Mouse (Mus musculus) heart, adult 18-20 months (tissue): ENCODE data around the gene Zfp651. TPM values are rescaled to one million over a fixed set of nuclear protein-coding genes. Genes with fewer than 3 reads are reported as not detected.

Experiments used
- DNase-seq, 2 experiments: peaks; one replicate each; pipeline ENCODE4 v3.0.0; 2021 to 2022; ENCODE audit warnings: mixed read lengths in 1 of 2
- total RNA-seq, 2 experiments: library from RNA; stranded (reverse); gene quantifications; 2 replicates each; pipeline ENCODE4 v1.2.3; 2021

Zfp651 gene
- total RNA-seq, 2 experiments from 2014 or later = 108 to 109 TPM

DNA sequence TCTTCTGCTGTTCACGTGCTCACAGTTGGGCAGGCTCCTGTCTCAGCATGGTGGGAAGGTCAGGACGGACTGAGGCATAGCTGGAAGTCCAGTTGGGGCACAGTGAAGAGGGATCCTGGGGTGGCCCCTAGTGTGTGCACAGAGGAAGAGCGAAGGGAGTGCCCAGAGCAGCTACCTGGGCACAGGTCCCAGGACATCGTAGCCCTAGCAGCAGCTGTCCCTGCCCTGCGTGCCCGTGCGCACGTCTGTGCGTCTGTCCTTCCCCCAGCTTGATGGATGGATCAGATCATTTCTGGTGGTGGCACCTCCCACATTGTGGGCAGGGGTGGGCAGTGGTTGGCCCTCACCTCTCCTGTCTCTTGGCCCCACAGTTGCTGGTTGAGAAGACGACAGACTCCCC lies 3.1 kb downstream of the Zfp651 start:
- DNase-seq = no peak

DNA sequence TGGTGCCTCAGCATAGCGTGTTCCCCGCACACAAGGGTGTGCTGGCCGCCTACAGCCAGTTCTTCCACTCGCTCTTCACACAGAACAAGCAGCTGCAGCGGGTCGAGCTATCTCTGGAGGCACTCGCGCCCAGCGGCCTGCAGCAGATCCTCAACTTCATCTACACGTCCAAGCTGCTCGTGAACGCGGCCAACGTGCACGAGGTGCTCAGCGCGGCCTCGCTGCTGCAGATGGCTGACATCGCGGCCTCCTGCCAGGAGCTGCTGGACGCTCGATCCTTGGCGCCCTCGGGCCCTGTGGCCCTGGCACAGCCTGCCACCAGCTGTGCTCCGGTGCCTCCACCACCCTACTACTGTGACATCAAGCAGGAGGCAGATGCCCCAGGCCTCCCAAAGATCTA lies 3.6 kb downstream of the Zfp651 start:
- no peak for DNase-seq

GRCm38 (mm10) chr9:121763716-121764115 lies 4.6 kb downstream of the Zfp651 start:
- peak; percentile 70 to 75 for DNase-seq

DNA sequence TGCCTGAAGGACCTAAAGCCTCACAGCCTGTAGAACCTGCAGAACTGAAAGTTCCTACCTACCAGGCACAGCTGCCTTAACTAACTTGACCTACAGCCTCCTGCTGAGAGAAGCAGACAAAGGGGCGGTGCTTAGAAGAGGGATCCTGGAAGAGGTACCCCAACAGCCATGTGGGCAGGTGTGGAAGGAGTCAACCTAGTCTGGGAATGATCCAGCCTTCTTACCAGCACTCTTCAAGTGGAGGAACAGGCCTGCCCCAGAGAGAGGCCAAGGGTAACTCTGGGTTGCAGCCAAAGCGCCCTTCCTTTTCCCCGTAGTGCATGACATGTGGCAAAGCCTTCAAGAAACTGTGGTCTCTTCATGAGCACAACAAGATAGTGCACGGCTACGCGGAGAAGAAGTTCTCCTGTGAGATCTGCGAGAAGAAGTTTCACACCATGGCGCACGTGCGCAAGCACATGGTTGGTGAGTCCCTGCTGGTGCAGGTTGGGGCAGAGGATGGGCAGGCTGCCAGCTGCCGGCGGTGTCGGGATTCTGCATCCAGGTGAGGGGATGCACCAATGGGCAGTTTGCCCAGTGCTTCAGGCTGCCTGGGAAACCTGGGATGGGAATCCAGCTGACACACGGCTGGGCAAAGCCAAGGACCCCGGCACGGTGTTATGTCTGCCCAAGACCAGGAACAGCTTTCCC lies 6.2 kb downstream of the Zfp651 start:
- no peak for DNase-seq

DNA sequence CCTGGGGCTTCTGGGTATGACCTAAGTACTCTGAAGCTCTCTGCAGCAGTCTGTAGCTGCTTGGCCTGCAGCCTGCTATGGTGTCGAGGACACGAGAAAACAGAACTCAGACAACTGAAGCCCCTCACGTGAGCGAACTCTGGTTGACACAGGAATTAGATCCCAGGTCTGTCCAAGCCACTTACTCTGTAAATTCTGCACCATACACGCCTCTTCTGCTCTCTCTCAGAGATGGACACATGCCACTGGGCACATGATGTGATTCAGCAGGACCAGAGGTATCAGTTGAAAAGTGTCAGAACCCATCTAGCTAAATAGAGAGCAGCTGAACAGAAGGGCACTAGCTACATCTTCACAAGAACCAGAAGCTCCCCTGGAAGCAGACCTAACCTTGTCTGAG lies 13.3 kb downstream of the Zfp651 start:
- DNase-seq = peak; percentile 45 to 51

DNA sequence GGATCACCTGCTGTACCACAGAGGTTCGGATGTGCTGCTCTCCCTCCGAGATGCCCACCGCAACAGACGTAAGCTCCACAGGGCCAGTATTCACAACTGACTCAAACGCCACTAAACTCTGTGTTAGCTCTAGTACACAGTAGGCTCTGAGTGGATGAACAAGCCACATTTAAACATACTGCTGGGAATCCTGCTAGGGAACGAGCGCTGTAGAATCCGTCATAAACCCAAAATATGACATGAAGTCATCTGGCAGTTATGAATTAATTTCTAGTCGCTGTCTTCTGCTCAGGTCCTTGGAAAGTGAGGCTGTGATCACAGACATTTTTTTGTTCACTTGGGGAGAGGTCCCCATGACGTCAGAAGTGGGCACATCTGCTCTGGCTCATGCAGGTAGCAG lies 16.8 kb downstream of the Zfp651 start:
- DNase-seq = peak; percentile 33 to 45

- peak in 1 of 2 experiments; percentile 63 for DNase-seq
Observed at GRCm38 (mm10) chr9:121776511-121776910, 17.4 kb downstream of the Zfp651 start.

DNA sequence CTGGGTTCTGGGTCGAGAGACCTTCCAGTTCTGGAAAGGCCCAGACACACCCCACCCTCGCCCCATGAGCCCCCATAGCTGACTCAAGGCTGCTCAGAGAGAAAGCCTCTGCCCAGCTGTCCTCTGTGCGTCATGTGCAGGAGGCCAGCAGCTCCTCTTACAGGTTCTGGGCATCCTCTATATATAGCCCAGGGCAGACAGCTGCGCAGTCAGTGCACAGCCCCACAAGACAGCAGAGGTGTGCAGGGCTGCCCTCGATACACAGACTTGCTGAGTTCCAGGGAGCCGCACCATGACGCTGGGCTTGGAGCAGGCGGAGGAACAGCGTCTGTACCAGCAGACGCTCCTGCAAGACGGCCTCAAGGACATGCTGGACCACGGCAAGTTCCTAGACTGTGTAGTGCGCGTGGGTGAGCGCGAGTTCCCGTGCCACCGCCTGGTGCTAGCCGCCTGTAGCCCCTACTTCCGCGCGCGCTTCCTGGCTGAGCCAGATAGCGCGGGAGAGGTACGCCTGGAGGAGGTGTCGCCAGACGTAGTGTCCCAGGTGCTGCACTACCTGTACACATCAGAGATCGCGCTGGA lies 18.4 kb downstream of the Zfp651 start, which contains the start of gene Klhl40:
Klhl40 (plus strand) TSS at position 124 of the 582 bp plus-strand sequence.
- peak; percentile 42 to 44 for DNase-seq

- peak in 1 of 2 experiments; percentile 42 for DNase-seq
Observed at GRCm38 (mm10) chr9:121778066-121778624, 19.0 kb downstream of the Zfp651 start.

DNA sequence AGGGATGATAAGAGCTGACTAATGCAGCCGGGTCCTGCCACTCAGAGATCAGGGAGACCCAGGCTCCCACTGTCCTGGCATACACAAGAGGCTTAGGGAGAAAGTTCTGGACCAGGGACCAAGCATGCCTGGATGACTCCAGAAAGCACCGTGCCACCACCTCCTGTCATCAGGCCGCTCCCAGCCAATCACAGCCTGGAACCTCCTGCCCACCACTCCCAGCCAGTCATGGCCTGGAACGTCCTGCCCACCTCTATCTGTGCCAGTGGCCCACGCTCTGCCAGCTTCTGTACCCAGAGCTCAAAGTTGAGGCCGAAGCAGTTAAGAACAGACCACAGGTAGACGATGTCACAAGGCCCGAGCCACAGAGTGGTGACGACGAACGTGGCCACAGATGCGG lies 25.7 kb downstream of the Zfp651 start:
- no peak for DNase-seq

DNA sequence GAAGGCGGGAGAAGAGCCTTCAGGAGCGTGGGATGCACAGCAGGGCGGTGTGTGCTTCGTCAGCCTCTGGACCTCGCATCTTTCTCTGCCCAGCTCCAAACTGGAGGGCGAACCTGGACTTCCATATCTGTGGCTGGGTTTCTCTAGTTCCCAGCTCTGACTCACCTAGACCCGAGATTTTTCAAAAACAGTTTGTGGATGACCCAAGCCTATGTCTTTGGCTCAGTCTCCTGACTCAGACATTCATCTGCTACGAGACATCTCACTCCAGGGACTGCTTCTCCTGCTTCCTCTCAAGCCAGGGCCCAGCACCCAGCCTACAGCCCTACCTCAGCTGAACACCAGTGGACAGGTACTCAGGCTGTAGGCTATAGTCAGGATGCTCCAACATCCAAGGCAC lies 26.1 kb downstream of the Zfp651 start:
- no peak for DNase-seq

DNA sequence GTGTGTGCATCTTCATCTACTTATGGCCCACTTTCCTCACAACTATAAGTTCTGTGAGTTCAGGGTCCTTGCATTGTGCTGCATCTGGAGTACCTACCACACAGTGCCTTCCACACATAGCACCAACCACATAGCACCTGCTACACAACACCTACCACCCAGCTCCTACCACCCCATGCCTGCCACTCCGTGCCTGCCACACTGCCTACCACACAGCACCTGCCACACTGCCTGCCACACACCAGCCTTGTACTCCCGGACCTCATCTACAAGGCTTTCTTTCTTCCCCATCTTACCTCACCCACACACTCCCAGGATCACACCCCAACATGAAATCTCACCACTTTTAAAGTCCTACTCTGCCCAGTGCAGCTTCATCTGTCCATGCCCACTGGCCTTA lies 27.2 kb downstream of the Zfp651 start:
- DNase-seq = no peak

DNA sequence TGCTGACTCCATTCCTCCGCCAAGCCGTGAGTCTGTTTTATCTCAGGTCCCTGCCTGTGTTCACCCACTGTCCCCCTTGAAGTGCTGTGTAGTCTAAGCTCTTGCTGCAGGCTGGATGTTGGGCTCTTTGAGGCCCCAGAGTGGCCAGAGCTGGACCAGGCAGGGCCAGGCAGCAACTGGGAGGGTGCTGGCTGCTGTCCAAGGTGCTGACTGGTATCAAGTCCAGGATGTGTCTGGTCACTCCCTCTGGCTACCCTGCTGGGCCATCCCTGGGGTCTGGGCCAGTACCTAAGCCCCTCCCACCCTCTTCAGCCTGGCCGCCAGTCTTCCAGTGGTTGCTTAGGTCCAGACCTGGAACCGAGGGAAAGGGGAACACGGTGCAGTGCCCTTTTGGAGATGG lies 32.1 kb downstream of the Zfp651 start:
- peak; percentile 80 to 87 for DNase-seq

- DNase-seq = peak; percentile 54 to 60
Observed at GRCm38 (mm10) chr9:121791757-121792521, 32.8 kb downstream of the Zfp651 start, which contains the start of gene Hhatl. TSS of gene Hhatl (minus strand) at chr9:121792507.

GRCm38 (mm10) chr9:121794972-121795539 lies 35.9 kb downstream of the Zfp651 start:
- peak; percentile 72 to 78 for DNase-seq

DNA sequence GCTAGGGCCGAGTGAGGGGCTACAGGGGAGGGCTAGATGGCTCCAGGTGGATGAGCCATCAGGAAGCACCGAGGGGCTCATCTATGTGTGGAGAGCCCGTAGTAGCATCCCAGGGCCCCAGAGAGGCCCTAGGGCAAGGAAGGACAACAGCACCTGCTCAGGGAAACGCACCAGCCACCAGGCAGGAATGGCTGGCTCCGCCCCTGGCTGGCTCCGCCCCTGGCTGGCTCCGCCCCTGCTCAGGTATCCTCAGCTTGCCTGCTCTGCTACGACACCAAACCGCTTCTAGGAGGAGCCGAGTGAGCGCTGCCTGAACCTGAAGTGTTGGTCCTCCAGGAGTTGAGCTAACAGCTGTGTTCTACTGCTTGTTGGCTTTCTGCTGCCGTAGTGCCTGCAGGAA lies 38.6 kb downstream of the Zfp651 start:
- no peak for DNase-seq

DNA sequence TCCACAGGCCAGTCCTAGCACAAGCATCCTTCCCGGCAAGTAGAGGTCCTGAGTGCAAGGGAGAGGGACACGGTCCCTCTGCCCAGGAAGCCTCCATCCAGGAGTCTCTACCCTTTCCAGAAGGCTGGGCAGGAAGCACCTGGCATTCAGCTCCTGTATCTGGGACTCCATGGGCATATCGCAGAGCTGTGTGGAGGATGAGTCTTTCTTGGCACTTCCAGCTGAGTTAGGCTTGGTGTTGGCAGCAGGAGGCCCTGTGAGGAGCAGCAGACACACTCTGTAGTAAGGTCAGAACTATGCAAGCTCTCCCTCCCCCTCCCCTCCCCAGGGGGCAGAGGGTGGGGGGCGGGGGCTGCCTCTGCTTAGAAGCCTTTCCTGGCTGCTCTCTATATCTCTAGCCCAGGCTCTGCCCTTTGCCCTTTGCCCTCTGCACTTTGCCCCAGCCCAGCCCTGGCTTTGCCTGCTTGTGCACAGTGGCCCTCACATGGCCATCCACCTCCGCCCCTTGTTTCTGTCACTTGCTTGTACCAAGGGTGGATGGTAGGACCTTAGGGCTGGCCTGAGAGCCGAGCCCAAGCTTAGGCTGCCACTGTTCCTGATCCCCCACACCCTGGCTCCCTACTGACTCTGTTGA lies 39.9 kb downstream of the Zfp651 start:
- DNase-seq = no peak

- DNase-seq = no peak
Observed at GRCm38 (mm10) chr9:121802747-121803146, 43.6 kb downstream of the Zfp651 start.

- peak; percentile 41 for DNase-seq
Observed at GRCm38 (mm10) chr9:121807546-121807945, 48.4 kb downstream of the Zfp651 start.

DNA sequence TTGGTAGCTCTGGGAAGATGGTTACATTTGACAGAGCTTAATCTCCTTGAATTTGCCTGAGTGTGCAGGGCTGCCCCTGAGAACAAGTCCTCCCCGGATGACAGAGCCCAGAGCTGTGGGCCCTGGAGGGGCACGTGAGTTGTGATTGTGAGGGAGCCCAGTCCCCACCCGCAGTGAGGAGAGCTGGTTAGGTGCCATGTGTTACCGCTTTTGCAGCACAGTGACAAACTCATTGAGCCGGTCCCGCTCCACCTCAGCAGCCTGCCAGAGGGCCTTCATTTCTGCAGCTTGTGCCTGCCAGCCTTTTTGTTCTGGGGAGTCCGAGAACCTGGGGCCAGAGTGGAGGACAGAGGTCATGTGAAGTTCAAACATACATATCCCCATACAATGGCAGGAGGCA lies 48.8 kb downstream of the Zfp651 start:
- peak in 1 of 2 experiments; percentile 21 for DNase-seq

GRCm38 (mm10) chr9:121808511-121808910 lies 49.4 kb downstream of the Zfp651 start:
- no peak for DNase-seq
